Mouse (Mus musculus) liver, embryonic 16.5 days (tissue): ENCODE data around the gene H2-Q10. TPM values are rescaled to one million over a fixed set of nuclear protein-coding genes. Genes with fewer than 3 reads are reported as not detected.

Source experiments
- ATAC-seq: fragments of 200-750 bp; cut with Nextera tagmentation; 2 replicates; pipeline ENCODE4 v1.8.0; 2017; ENCODE audit warnings: low read depth, mild to moderate bottlenecking, moderate number of reproducible peaks, moderate library complexity
- H3K27ac ChIP-seq: fragments of 300-500 bp; sonication (generic); 2 replicates; pipeline ENCODE4 v1.5.1; 2014; ENCODE audit warnings: mild to moderate bottlenecking, low read length
- H3K27me3 ChIP-seq: fragments of 300-500 bp; sonication (generic); 2 replicates; pipeline ENCODE4 v1.6.1; 2014; ENCODE audit warnings: low read depth, low read length, mixed read lengths; ENCODE audit not compliant: control insufficient read depth, insufficient read depth
- H3K36me3 ChIP-seq: fragments of 300-500 bp; sonication (generic); 2 replicates; pipeline ENCODE4 v1.6.1; 2014; ENCODE audit warnings: mild to moderate bottlenecking; ENCODE audit not compliant: control insufficient read depth, insufficient read depth
- H3K4me1 ChIP-seq: fragments of 300-500 bp; sonication (generic); 2 replicates; pipeline ENCODE4 v1.6.1; 2014; ENCODE audit warnings: low read depth, low read length, mixed read lengths; ENCODE audit not compliant: control insufficient read depth
- H3K4me2 ChIP-seq: fragments of 300-500 bp; sonication (generic); 2 replicates; pipeline ENCODE4 v1.6.1; 2014; ENCODE audit warnings: low read depth, low read length, mixed read lengths
- H3K4me3 ChIP-seq: fragments of 300-500 bp; sonication (generic); 2 replicates; pipeline ENCODE4 v1.5.1; 2014; ENCODE audit warnings: low read depth, mild to moderate bottlenecking, low read length
- H3K9ac ChIP-seq: fragments of 300-500 bp; sonication (generic); 2 replicates; pipeline ENCODE4 v1.6.1; 2014; ENCODE audit warnings: low read depth, low read length
- H3K9me3 ChIP-seq: fragments of 300-500 bp; sonication (generic); replicated peaks from 2 replicates; pipeline ENCODE4 v1.6.1; 2016; ENCODE audit warnings: low read length; ENCODE audit not compliant: control insufficient read depth
- WGBS: fragments of 180-500 bp; shearing (Covaris S2); extraction: QIAGEN DNeasy Blood & Tissue Kit; methylation state at CpG from one replicate; pipeline ENCODE4 v1.1.7; 2014; ENCODE audit not compliant: insufficient replicate concordance; 5-methylcytosine and 5-hydroxymethylcytosine counted together
- polyA plus RNA-seq: library from polyadenylated mRNA; unstranded; fragments of >200 nt; fragmentation: Nextera tagmentation; extraction: Ambion mirVana; gene quantifications from 2 replicates; pipeline ENCODE4 v1.2.1, GENCODE M21; 2015

H2-Q10 gene
- polyA plus RNA-seq, 1 experiment from 2014 or later = 430 TPM

GRCm38 (mm10) chr17:35516652-35517500 lies 47.0 kb downstream of the H2-Q10 start, which contains the start of the genes Tcf19 and Cchcr1:
Gene Tcf19 (minus strand): TSS chr17:35516824.
Gene Cchcr1 (plus strand): TSS chr17:35517100.
- ATAC-seq = peak; percentile 96
- peak within 1 kb of the TSS; percentile 74 for H3K9ac ChIP-seq
- no peaks in the 10 kb centered on the region for H3K9me3 ChIP-seq
- peaks cover 17% of the 10 kb centered on the region for H3K36me3 ChIP-seq
- no peaks in the 10 kb centered on the region for H3K27me3 ChIP-seq
- peak within 1 kb of the TSS; percentile 81 for H3K4me3 ChIP-seq
- H3K4me2 ChIP-seq = peak within 1 kb of the TSS; percentile 80
- peaks cover 31% of the 10 kb centered on the region for H3K4me1 ChIP-seq
- under 1% methylated on average over 67 of the region's 67 CpGs for WGBS
- peak within 1 kb of the TSS; percentile 82 for H3K27ac ChIP-seq

GRCm38 (mm10) chr17:35517526-35517925 lies 47.6 kb downstream of the H2-Q10 start:
- H3K36me3 ChIP-seq = peaks cover 12% of the 10 kb centered on the region
- WGBS = 16% methylated on average over 12 of the region's 12 CpGs
- peak overlapping the region; percentile 82 for H3K27ac ChIP-seq
- peak overlapping the region; percentile 80 for H3K4me2 ChIP-seq
- H3K27me3 ChIP-seq = no peaks in the 10 kb centered on the region
- no peaks in the 10 kb centered on the region for H3K9me3 ChIP-seq
- H3K4me1 ChIP-seq = peaks cover 31% of the 10 kb centered on the region
- H3K4me3 ChIP-seq = peak overlapping the region; percentile 81
- H3K9ac ChIP-seq = peak overlapping the region; percentile 74
- no peak for ATAC-seq

Other genes starting within 250 kb of the H2-Q10 start
- gene Gm16181, start 249.3 kb upstream of the H2-Q10 start, polyA plus RNA-seq = not detected in 2 replicates
- 0.58 and 1.0 TPM in 2 replicates for gene Atp6v1g2, start 236.4 kb upstream of the H2-Q10 start, polyA plus RNA-seq
- 2.8 and 2.9 TPM in 2 replicates for gene Nfkbil1, start 234.3 kb upstream of the H2-Q10 start, polyA plus RNA-seq
- 128 and 133 TPM in 2 replicates for gene Ddx39b, start 228.3 kb upstream of the H2-Q10 start, polyA plus RNA-seq
- gene H2-D1, start 207.4 kb upstream of the H2-Q10 start, polyA plus RNA-seq = 98.3 and 107 TPM in 2 replicates
- gene H2-Q1, start 149.7 kb upstream of the H2-Q10 start, polyA plus RNA-seq = 0.56 and 0.77 TPM in 2 replicates
- gene H2-Q2, start 127.8 kb upstream of the H2-Q10 start, polyA plus RNA-seq = 1.3 and 2.6 TPM in 2 replicates
- 2.1 and 2.5 TPM in 2 replicates for gene H2-Q4, start 90.5 kb upstream of the H2-Q10 start, polyA plus RNA-seq
- 8.7 and 9.7 TPM in 2 replicates for gene H2-Q6, start 45.2 kb upstream of the H2-Q10 start, polyA plus RNA-seq
- gene H2-Q7, start 30.9 kb upstream of the H2-Q10 start, polyA plus RNA-seq = 16.0 and 16.6 TPM in 2 replicates
- not detected in 2 replicates for gene Pou5f1, start 35.9 kb downstream of the H2-Q10 start, polyA plus RNA-seq
- 39.5 and 40.2 TPM in 2 replicates for gene Tcf19, start 46.7 kb downstream of the H2-Q10 start, polyA plus RNA-seq
- gene Cchcr1, start 47.0 kb downstream of the H2-Q10 start, polyA plus RNA-seq = 7.5 and 8.2 TPM in 2 replicates
- gene Psors1c2, start 63.1 kb downstream of the H2-Q10 start, polyA plus RNA-seq = 0.17 and 0.19 TPM in 2 replicates
- 0.02 TPM in 1 of 2 replicates, not detected in the other for gene Cdsn, start 82.0 kb downstream of the H2-Q10 start, polyA plus RNA-seq
- not detected in 2 replicates for gene 2300002M23Rik, start 97.4 kb downstream of the H2-Q10 start, polyA plus RNA-seq
- gene Sfta2, start 131.5 kb downstream of the H2-Q10 start, polyA plus RNA-seq = not detected in 2 replicates
- gene Gm9573, start 156.5 kb downstream of the H2-Q10 start, polyA plus RNA-seq = not detected in 2 replicates
- gene Mucl3, start 173.6 kb downstream of the H2-Q10 start, polyA plus RNA-seq = not detected in 2 replicates
- 4.9 and 6.5 TPM in 2 replicates for gene Vars2, start 197.5 kb downstream of the H2-Q10 start, polyA plus RNA-seq
- gene Gtf2h4, start 203.7 kb downstream of the H2-Q10 start, polyA plus RNA-seq = 21.4 and 21.6 TPM in 2 replicates
- 2.9 and 4.1 TPM in 2 replicates for gene Ddr1, start 234.5 kb downstream of the H2-Q10 start, polyA plus RNA-seq